11 mouse cellular contexts compared by ENCODE assay signal in the genomic region with DNA sequence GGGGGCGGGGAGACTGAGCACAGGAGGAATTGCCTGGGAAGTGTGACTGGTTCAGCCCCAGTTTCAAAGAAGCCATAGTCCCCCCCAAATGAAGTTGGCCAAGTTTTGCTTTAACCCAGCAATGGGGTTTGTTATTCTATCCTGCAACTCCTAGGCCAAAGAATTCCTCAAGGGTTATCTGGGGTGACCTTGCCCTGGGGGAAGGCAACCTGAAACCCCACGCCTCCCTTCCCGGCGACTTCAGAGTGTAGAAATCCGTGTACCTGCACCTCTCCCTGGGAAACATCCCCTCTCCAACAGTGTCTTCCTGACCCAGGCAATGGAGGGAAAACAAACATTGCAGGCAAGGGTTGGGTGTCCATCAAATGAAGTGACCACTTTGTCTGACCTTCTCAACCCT. TPM values are rescaled to one million over a fixed set of nuclear protein-coding genes. Genes with fewer than 3 reads are reported as not detected.
A peak's percentile ranks its signal among the peaks of the same experiment; 100 is the strongest.
DNase-seq lines count a peak whose midpoint lies in the region; ATAC-seq lines count a peak whose summit lies in the region.
"Had no signal": no experiment of that assay in that cellular context is flagged by ENCODE, and none has a peak within 500 bp of the region (broad histone marks: within the 10 kb centered on the region; RNA-seq: fewer than 3 reads in every experiment).

No protein-coding gene starts in this region.

- no peak for DNase-seq in heart, postnatal 14 days
- no peak for DNase-seq in lung, postnatal 14 days
- no peak for DNase-seq in right cerebral cortex, postnatal 25 days
- no peak for DNase-seq in adrenal gland, postnatal 36 days
- DNase-seq: cerebellum, postnatal 36 days; liver, postnatal 0 days had no signal

- no peak overlapping the region for H3K4me3 ChIP-seq in heart, embryonic 13.5 days
- no peak overlapping the region for H3K4me3 ChIP-seq in lung, embryonic 16.5 days (ENCODE audit: low read length)
- no peak overlapping the region for H3K4me3 ChIP-seq in embryonic facial prominence, embryonic 12.5 days
- H3K4me3 ChIP-seq in limb, embryonic 15.5 days, result no peak overlapping the region
- H3K4me3 ChIP-seq: left cerebral cortex, adult 2 months had no signal

- H3K36me3 ChIP-seq in heart, embryonic 13.5 days, result no peaks in the 10 kb centered on the region
- H3K36me3 ChIP-seq in lung, embryonic 16.5 days (ENCODE audit: control insufficient read depth, insufficient read depth, low read length), result no peaks in the 10 kb centered on the region
- no peaks in the 10 kb centered on the region for H3K36me3 ChIP-seq in embryonic facial prominence, embryonic 12.5 days
- no peaks in the 10 kb centered on the region for H3K36me3 ChIP-seq in limb, embryonic 15.5 days

- H3K27ac ChIP-seq in heart, embryonic 13.5 days (replicated peaks), result peak overlapping the region; percentile 89
- H3K27ac ChIP-seq in lung, embryonic 16.5 days (ENCODE audit: low read length), result peak overlapping the region; percentile 94
- peak overlapping the region; percentile 76 for H3K27ac ChIP-seq in embryonic facial prominence, embryonic 12.5 days
- H3K27ac ChIP-seq in limb, embryonic 15.5 days, result peak overlapping the region; percentile 82
- H3K27ac ChIP-seq: left cerebral cortex, adult 2 months had no signal

- intact Hi-C loops in heart, postnatal 14 days (cut with DNase I), result no loop called here

- no peaks in the 10 kb centered on the region for H3K27me3 ChIP-seq in heart, embryonic 13.5 days (replicated peaks)
- H3K27me3 ChIP-seq in lung, embryonic 16.5 days (ENCODE audit: control insufficient read depth, insufficient read depth, low read depth, low read length), result no peaks in the 10 kb centered on the region
- H3K27me3 ChIP-seq in embryonic facial prominence, embryonic 12.5 days, result no peaks in the 10 kb centered on the region
- H3K27me3 ChIP-seq in limb, embryonic 15.5 days, result no peaks in the 10 kb centered on the region

- H3K9ac ChIP-seq in heart, embryonic 13.5 days, result 0 out of 2 replicates have a peak overlapping the region, but pooled peaks have one; percentile 53
- H3K9ac ChIP-seq in lung, embryonic 16.5 days (ENCODE audit: low read length), result peak overlapping the region; percentile 40; the same call in 1 of the 2 replicates
- H3K9ac ChIP-seq in embryonic facial prominence, embryonic 12.5 days, result no peak overlapping the region
- no peak overlapping the region for H3K9ac ChIP-seq in limb, embryonic 15.5 days
- H3K9ac ChIP-seq: liver, postnatal 0 days had no signal

- H3K4me2 ChIP-seq in heart, embryonic 13.5 days, result peak overlapping the region; percentile 33
- H3K4me2 ChIP-seq in lung, embryonic 16.5 days (ENCODE audit: low read depth, low read length), result peak overlapping the region; percentile 24; the same call in 1 of the 2 replicates
- H3K4me2 ChIP-seq in embryonic facial prominence, embryonic 12.5 days (replicated peaks), result peak overlapping the region; percentile 23; the same call in 1 of the 2 replicates
- H3K4me2 ChIP-seq in limb, embryonic 15.5 days, result 0 out of 2 replicates have a peak overlapping the region, but pooled peaks have one; percentile 3

- WGBS in heart, embryonic 13.5 days, result 7% methylated on average over 5 of the region's 5 CpGs
- 22% methylated on average over 5 of the region's 5 CpGs for WGBS in lung, embryonic 16.5 days
- 14% methylated on average over 5 of the region's 5 CpGs for WGBS in embryonic facial prominence, embryonic 12.5 days
- WGBS in limb, embryonic 15.5 days, result 19% methylated on average over 5 of the region's 5 CpGs

- H3K9me3 ChIP-seq in heart, embryonic 13.5 days, result peaks cover 5% of the 10 kb centered on the region; the same call in 1 of the 2 replicates
- H3K9me3 ChIP-seq in lung, embryonic 16.5 days (ENCODE audit: control insufficient read depth, low read length), result no peaks in the 10 kb centered on the region
- H3K9me3 ChIP-seq in embryonic facial prominence, embryonic 12.5 days, result no peaks in the 10 kb centered on the region
- no peaks in the 10 kb centered on the region for H3K9me3 ChIP-seq in limb, embryonic 15.5 days

- H3K4me1 ChIP-seq in heart, embryonic 13.5 days, result peaks cover 48% of the 10 kb centered on the region
- peaks cover 32% of the 10 kb centered on the region for H3K4me1 ChIP-seq in lung, embryonic 16.5 days (replicated peaks; ENCODE audit: control insufficient read depth, insufficient read depth, low read length)
- peaks cover 46% of the 10 kb centered on the region for H3K4me1 ChIP-seq in embryonic facial prominence, embryonic 12.5 days
- peaks cover 41% of the 10 kb centered on the region for H3K4me1 ChIP-seq in limb, embryonic 15.5 days

- no peak for ATAC-seq in heart, embryonic 13.5 days (ENCODE audit: extremely low read depth, insufficient number of reproducible peaks, low FRiP score, low TSS enrichment)
- ATAC-seq in lung, embryonic 16.5 days (ENCODE audit: low read depth), result no peak
- no peak for ATAC-seq in embryonic facial prominence, embryonic 12.5 days (ENCODE audit: insufficient number of reproducible peaks, insufficient read depth, low FRiP score, low TSS enrichment)
- ATAC-seq in limb, embryonic 15.5 days (ENCODE audit: insufficient number of reproducible peaks, low FRiP score, low TSS enrichment, low read depth), result no peak
- ATAC-seq: liver, postnatal 0 days had no signal

RNA-seq across cellular contexts. Expression of a gene that starts 3.5 kb away (rescaled TPM):
- 10.5 and 13.8 TPM in 2 replicates for polyA plus RNA-seq in heart, embryonic 13.5 days (2015; fragmentation: Nextera tagmentation; extraction: Ambion mirVana)
- total RNA-seq in heart, postnatal 14 days (2021), result 1 to 10 TPM in 1 of 2 experiments, under 1 TPM in 1; 0.69 to 1.8 TPM
- 18.4 and 23.2 TPM in 2 replicates for polyA plus RNA-seq in lung, embryonic 16.5 days (2015; fragmentation: Nextera tagmentation; extraction: Ambion mirVana)
- polyA plus RNA-seq in embryonic facial prominence, embryonic 12.5 days (2016; fragmentation: Nextera tagmentation; extraction: Ambion mirVana), result 11.8 and 12.3 TPM in 2 replicates
- 10.7 and 11.3 TPM in 2 replicates for polyA plus RNA-seq in limb, embryonic 15.5 days (2015; fragmentation: Nextera tagmentation; extraction: Ambion mirVana)
- total RNA-seq in adrenal gland, postnatal 36 days (2021), result under 1 TPM in 1 of 2 experiments, not detected in 1; 0.69 TPM
- polyA plus RNA-seq: liver, postnatal 0 days had no signal

RNA-seq across cellular contexts. Expression of a gene that starts 21.5 kb away (rescaled TPM):
- 19.1 and 22.0 TPM in 2 replicates for polyA plus RNA-seq in heart, embryonic 13.5 days (2015; fragmentation: Nextera tagmentation; extraction: Ambion mirVana)
- total RNA-seq in heart, postnatal 14 days (2021), result 1 to 10 TPM; 5.6 to 7.3 TPM
- polyA plus RNA-seq in lung, embryonic 16.5 days (2015; fragmentation: Nextera tagmentation; extraction: Ambion mirVana), result 25.9 and 27.8 TPM in 2 replicates
- 93.6 and 97.8 TPM in 2 replicates for polyA plus RNA-seq in embryonic facial prominence, embryonic 12.5 days (2016; fragmentation: Nextera tagmentation; extraction: Ambion mirVana)
- 41.0 and 48.5 TPM in 2 replicates for polyA plus RNA-seq in limb, embryonic 15.5 days (2015; fragmentation: Nextera tagmentation; extraction: Ambion mirVana)
- total RNA-seq in adrenal gland, postnatal 36 days (2021), result 1 to 10 TPM; 3.1 to 4.2 TPM

RNA-seq across cellular contexts. Expression of a gene that starts 26.5 kb away (rescaled TPM):
- polyA plus RNA-seq in heart, embryonic 13.5 days (2015; fragmentation: Nextera tagmentation; extraction: Ambion mirVana), result 36.1 and 39.0 TPM in 2 replicates
- total RNA-seq in heart, postnatal 14 days (2021), result 10 to 100 TPM; 24.7 to 25.7 TPM
- 47.1 and 48.6 TPM in 2 replicates for polyA plus RNA-seq in lung, embryonic 16.5 days (2015; fragmentation: Nextera tagmentation; extraction: Ambion mirVana)
- polyA plus RNA-seq in embryonic facial prominence, embryonic 12.5 days (2016; fragmentation: Nextera tagmentation; extraction: Ambion mirVana), result 68.7 and 69.1 TPM in 2 replicates
- polyA plus RNA-seq in limb, embryonic 15.5 days (2015; fragmentation: Nextera tagmentation; extraction: Ambion mirVana), result 46.2 and 56.5 TPM in 2 replicates
- total RNA-seq in adrenal gland, postnatal 36 days (2021), result 10 to 100 TPM; 25.9 to 31.1 TPM

Comparison
In these comparisons a context has a peak if more than half of its experiments do, and no peak if none do; other contexts are left out.
1. H3K9ac ChIP-seq: peak in heart, embryonic 13.5 days (single experiment) and lung, embryonic 16.5 days (single experiment); none in embryonic facial prominence, embryonic 12.5 days (single experiment) and limb, embryonic 15.5 days (single experiment).
2. Peak in every context shown above with its lines, with median percentiles within 50 percentile points of each other: H3K27ac ChIP-seq and H3K4me2 ChIP-seq.